Mouse (Mus musculus): ENCODE data around the gene T.
A peak's percentile ranks its signal among the peaks of the same experiment; 100 is the strongest.
"Not testable (repeated sequence)": the region's sequence is repeated elsewhere in the genome, so short reads cannot be mapped to it uniquely, and the experiment has no call there.

T gene

GRCm38 (mm10) chr17:8433978-8434960 is at the start of gene T:
Gene T, plus strand, starts transcription at chr17:8434423.
- DNase-seq (ENCODE audit: low spot score in 2 of 2), result no peak

DNA sequence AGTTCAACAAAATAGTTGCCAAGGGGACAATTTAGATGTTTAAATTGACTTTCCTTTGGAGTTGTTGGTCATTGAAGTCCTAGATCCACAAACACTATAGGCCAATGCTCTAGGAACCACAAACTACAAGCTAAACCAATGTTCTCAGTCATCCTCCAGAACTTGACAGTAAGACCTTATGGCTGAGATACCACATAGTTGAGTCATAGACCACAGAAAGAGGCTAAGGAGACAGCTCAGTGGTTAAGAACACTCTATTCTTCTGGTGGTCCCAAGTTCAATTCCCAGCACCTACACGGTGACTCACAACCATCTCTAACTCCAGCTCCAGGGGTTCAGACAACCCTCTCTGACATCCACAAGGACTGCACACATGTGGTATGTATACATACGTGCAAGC is 48.8 kb upstream of the T start:
- no peak for DNase-seq (ENCODE audit: low spot score in 2 of 2)

DNA sequence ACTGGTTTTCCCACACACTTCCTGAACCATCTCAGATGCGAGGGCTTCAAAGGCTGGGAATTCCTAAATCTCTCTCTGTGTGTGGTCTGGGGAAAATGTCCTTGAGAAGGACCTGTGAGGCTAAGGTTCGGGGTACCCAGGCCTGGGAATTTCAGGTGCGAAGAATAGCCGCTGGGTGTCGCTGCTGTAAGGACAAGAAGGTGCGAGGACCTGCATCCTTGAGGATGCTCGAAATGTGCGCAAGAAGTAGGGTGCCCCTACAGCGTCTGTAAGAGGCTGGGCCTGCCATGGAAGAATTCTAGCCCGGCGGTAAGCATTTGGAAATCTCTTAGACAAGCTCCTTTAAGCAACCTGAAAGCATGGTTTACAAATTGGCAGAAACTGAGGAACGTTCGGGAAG is 45.8 kb upstream of the T start:
- DNase-seq (ENCODE audit: low spot score in 2 of 2), result peak in 1 of 2 experiments; percentile 53

GRCm38 (mm10) chr17:8388990-8389789 is 45.0 kb upstream of the T start:
- DNase-seq (ENCODE audit: low spot score in 2 of 2), result peak in 1 of 2 experiments; percentile 17

- DNase-seq (ENCODE audit: low spot score in 2 of 2), result no peak
Measured at GRCm38 (mm10) chr17:8389790-8390095, 44.5 kb upstream of the T start.

- no peak for DNase-seq (ENCODE audit: low spot score in 2 of 2)
Measured at GRCm38 (mm10) chr17:8390487-8390886, 43.7 kb upstream of the T start.

DNA sequence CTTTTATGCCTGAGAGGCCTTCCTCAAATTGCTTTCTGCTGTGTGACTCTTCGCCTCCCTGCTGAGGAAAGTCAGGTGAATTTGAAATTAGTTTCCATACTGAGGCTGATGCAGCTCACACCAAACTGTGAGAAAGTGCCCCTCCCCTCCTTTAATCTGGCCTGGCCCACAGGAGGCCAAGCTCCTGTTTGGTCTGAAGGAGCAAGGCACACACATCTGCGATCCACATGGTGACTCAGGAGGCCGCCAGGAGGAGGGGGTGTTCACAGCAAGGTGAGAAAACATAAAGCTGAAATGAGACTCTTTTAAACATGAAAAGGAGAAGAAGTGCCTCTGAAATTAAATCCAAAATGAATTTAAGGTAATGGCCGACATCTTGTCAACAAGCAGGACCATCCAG is 37.9 kb upstream of the T start:
- DNase-seq (ENCODE audit: low spot score in 2 of 2), result no peak

- DNase-seq (ENCODE audit: low spot score in 2 of 2), result no peak
Measured at GRCm38 (mm10) chr17:8397946-8398345, 36.3 kb upstream of the T start.

GRCm38 (mm10) chr17:8403932-8404331 is 30.3 kb upstream of the T start:
- DNase-seq (ENCODE audit: low spot score in 2 of 2), result not testable (repeated sequence)

GRCm38 (mm10) chr17:8406285-8406684 is 27.9 kb upstream of the T start:
- no peak for DNase-seq (ENCODE audit: low spot score in 2 of 2)

DNA sequence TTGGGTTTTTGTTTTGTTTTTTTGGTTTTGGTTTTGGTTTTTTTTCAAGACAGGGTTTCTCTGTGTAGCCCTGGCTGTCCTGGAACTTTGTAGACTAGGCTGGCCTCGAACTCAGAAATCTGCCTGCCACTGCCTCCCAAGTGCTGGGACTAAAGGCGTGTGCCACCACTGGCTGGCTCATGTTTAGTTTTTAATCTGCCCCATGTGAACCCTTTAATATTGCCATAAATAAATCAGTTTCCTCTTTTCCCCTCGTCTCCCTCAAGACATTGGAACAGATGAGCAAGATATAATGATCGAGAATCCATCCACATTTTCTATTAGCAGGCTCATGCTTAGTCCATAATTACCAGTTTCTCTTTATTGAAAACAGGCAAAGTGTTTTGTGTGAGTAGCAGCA is 26.2 kb upstream of the T start:
- DNase-seq (ENCODE audit: low spot score in 2 of 2), result not testable (repeated sequence)

DNA sequence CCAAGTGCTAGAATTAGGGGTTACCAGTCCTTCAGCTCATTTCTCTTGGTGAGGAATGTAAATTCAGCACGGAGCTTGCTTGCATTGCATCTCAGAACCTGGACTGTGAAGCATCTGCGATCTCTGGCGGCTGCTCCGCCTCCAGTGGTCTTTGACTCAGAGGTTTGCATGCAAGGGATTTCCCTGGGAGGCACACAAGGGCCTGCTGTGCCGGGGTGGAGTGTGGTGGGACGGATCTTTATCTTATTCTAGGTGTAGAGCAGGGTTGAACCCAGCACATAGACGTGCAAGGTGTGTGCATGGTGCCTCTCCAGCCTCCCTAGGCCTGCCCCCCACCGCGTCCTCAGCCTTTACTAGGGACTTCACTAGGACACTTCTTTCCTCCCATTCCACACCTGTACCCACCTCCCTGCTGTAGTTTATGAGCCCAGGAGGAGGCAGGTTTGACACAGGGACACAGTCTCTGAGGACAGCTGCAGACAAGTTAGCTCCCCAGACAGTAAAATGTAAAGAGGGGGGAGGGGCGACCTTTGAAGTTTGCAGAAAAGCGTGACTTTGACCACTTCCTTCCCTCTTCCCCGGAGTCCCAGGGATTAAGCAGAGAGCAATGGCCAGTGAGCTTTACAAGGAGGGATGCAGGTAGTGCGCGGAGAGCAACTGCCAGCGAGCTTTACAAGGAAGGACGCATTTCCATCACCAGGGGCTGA is 25.5 kb upstream of the T start:
- no peak for DNase-seq (ENCODE audit: low spot score in 2 of 2)

- DNase-seq (ENCODE audit: low spot score in 2 of 2), result no peak
Measured at GRCm38 (mm10) chr17:8410330-8410729, 23.9 kb upstream of the T start.

DNA sequence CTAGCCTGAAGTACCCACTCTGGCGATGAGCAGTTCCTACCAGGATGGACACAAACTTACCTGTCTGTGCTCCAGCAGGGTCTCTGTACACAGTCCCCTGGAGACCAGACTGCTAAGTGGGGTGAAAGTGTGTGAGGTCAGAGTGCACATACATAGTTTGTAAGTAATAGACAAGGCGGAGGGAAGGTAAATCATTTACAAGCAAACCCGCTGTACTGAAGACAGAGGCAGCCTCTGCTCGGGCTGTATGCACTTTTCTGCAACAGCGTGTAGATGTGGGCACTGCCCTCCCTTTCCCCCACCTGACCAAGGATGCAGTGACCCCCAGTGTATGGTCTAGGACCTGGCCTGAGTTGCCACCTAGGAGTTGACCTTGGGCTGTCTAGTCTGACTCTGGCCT is 20.6 kb upstream of the T start:
- no peak for DNase-seq (ENCODE audit: low spot score in 2 of 2)

GRCm38 (mm10) chr17:8415533-8415932 is 18.7 kb upstream of the T start:
- no peak for DNase-seq (ENCODE audit: low spot score in 2 of 2)

DNA sequence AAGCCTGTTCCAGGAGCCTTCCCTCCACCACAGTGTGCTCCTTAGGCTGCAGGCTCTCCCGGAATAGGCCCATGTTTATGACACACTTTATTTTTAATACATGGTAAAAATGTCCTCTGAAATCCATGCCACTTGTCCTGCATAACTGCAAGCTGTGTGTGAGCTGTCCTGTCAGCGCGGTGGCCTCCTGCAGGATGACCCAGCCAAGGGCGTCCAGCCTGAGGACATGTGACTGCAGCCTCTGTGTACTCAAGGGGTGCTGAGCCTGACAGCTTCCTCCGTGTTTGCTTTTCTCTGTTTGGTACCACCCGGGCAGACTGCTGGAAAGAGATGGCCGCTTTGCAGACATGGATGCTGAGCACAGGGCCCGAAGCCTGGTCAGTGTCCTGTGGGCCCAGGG is 17.4 kb upstream of the T start:
- no peak for DNase-seq (ENCODE audit: low spot score in 2 of 2)

DNA sequence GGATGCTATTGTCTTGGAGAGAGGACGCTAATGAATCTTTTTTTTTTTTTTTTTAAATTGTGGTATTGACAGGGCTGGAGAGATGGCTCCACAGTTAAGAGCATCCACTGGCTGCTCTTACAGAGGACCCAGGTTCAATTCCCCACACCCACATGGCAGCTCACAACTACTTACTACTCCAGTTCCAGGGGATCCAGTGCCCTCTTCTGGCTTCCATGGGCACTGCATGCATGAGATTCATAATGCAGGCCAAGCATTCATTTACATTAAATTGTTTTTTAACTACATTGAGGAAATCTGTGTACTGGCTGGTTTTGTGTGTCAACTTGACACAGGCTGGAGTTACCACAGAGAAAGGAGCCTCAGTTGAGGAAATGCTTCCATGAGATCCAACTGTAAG is 13.5 kb upstream of the T start:
- DNase-seq (ENCODE audit: low spot score in 2 of 2), result no peak

GRCm38 (mm10) chr17:8421517-8421916 is 12.7 kb upstream of the T start:
- no peak for DNase-seq (ENCODE audit: low spot score in 2 of 2)

GRCm38 (mm10) chr17:8423283-8423682 is 10.9 kb upstream of the T start:
- peak; percentile 16 to 52 for DNase-seq (ENCODE audit: low spot score in 2 of 2)

DNA sequence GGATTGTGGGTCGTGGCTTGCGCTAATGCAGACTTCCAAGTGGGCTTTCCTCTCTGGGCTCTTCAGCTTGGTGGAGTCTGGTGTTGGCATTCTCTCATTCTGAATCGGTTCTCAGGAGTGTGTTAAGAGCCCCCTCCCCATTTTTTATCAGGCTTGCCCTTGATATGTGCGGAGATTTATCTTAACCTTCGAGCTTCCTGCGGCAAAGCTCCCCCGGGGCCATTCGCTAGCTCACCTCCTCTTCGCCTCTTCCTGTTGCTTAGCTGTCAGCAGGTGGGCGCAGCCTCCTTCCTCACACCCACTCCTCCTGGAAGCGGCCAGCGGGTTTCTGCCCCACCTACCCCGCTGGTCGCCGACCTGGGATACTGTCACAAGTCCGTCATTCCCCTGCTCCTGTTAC is 4.8 kb upstream of the T start:
- no peak for DNase-seq (ENCODE audit: low spot score in 2 of 2)

DNA sequence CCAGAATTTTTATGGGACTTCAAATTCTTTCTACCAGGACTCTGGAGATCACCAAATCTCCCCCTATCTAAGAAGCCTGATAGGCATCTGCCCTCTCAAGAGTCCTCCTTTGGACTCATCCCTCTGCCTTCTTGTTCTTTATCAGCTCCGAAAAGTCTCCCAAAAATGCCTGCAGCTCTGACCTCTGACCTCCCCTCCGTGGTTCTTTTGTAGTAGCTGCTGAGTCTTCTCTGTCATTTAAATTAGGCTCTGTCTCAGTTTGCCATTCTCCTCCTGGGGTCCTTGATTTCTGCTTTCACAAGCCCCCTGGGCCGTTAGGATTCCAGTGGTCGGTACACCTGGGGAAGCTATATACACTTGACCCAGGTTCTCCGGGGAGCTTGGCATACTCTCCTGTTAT is 4.3 kb upstream of the T start:
- DNase-seq (ENCODE audit: low spot score in 2 of 2), result no peak

DNA sequence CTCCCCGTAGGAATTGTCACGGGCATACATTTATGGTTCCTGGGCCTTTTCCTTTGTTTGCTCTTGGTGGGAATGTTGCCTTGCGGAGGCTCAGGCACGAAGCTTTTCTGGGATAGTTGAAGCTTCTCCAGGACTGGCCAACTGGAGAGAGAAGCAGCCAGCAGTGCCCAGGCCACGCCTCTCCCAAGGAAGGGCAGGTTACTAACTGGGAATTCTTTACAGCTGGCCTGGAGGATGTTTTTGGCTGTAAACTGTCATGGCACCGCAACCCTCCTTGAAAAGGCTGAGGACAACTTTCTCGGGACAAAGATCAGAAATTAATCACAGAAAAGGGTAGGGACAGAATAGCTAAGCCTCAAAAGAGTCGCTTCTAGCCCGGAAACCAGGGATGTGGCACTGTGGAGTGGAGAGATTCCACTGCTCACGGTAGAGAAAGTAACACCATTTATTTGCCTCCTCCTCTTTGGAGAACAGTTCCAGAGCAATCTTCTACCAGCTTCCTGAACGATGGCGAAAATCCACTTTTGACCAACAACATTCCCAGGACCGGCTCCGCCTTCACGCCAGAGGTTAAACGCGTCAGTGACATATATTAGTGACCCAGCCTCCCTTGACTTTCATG is 1.9 kb upstream of the T start:
- DNase-seq (ENCODE audit: low spot score in 2 of 2), result no peak
